Mouse (Mus musculus) heart, postnatal 0 days (tissue): Measurements from ENCODE around the gene Ros1.

ENCODE experiments used
- CTCF ChIP-seq: IDR thresholded peaks from 2 replicates; pipeline ENCODE4 v1.5.1; 2016; ENCODE audit warnings: antibody characterized with exemption, control low read depth, low read depth
- EP300 ChIP-seq: IDR thresholded peaks from 2 replicates; pipeline ENCODE4 v1.6.1; 2016; ENCODE audit warnings: antibody characterized with exemption, low read depth

- TF ChIP-seq CTCF = no peak
- no peak for TF ChIP-seq EP300
These were observed 34.4 kb downstream of the Ros1 start for GRCm38 (mm10) chr10:52160604-52161003.
